Mouse (Mus musculus) forebrain, embryonic 13.5 days (tissue): Measurements from ENCODE around the gene Stab2. TPM values are rescaled to one million over a fixed set of nuclear protein-coding genes. Genes with fewer than 3 reads are reported as not detected.
A peak's percentile ranks its signal among the peaks of the same experiment; 100 is the strongest.

Experiments used
- ATAC-seq: fragments of 200-750 bp; cut with Nextera tagmentation; 2 replicates; pipeline ENCODE4 v1.8.0; 2017
- H3K27ac ChIP-seq: fragments of 300-500 bp; sonication (generic); 2 replicates; pipeline ENCODE4 v1.5.1; 2015; ENCODE audit warnings: inconsistent platforms, mild to moderate bottlenecking, moderate library complexity
- H3K27me3 ChIP-seq: fragments of 300-500 bp; sonication (generic); 2 replicates; pipeline ENCODE4 v1.6.1; 2015; ENCODE audit warnings: mild to moderate bottlenecking, inconsistent platforms
- H3K36me3 ChIP-seq: fragments of 300-500 bp; sonication (generic); 2 replicates; pipeline ENCODE4 v1.6.1; 2015; ENCODE audit warnings: mild to moderate bottlenecking, inconsistent platforms; ENCODE audit not compliant: poor library complexity, severe bottlenecking
- H3K4me1 ChIP-seq: fragments of 300-500 bp; sonication (generic); 2 replicates; pipeline ENCODE4 v1.6.1; 2015; ENCODE audit warnings: inconsistent platforms
- H3K4me2 ChIP-seq: fragments of 300-500 bp; sonication (generic); 2 replicates; pipeline ENCODE4 v1.6.1; 2015; ENCODE audit warnings: inconsistent platforms, mild to moderate bottlenecking, moderate library complexity
- H3K4me3 ChIP-seq: fragments of 300-500 bp; sonication (generic); 2 replicates; pipeline ENCODE4 v1.5.1; 2015; ENCODE audit warnings: mild to moderate bottlenecking, inconsistent platforms
- H3K9ac ChIP-seq: fragments of 300-500 bp; sonication (generic); 2 replicates; pipeline ENCODE4 v1.6.1; 2015; ENCODE audit warnings: mild to moderate bottlenecking, inconsistent platforms
- H3K9me3 ChIP-seq: fragments of 300-500 bp; sonication (generic); replicated peaks from 2 replicates; pipeline ENCODE4 v1.6.1; 2016; ENCODE audit warnings: inconsistent platforms
- WGBS: fragments of 180-500 bp; shearing (Covaris S2); methylation state at CpG from one replicate; pipeline ENCODE4 v1.1.7; 2015; 5-methylcytosine and 5-hydroxymethylcytosine counted together
- polyA plus RNA-seq: library from polyadenylated mRNA; unstranded; fragments of >200 nt; fragmentation: Nextera tagmentation; extraction: Ambion mirVana; gene quantifications from 2 replicates; pipeline ENCODE4 v1.2.1, GENCODE M21; 2015

The Stab2 gene
- polyA plus RNA-seq, 1 experiment from 2014 or later, result 0.09 TPM

GRCm38 (mm10) chr10:86934376-86934775, 73.4 kb downstream of the Stab2 start:
- Histone ChIP-seq H3K36me3 (no peaks in the 10 kb centered on the region), H3K4me3 (no peak overlapping the region), H3K9me3 (no peaks in the 10 kb centered on the region), H3K9ac (no peak overlapping the region), H3K4me2 (no peak overlapping the region), H3K27me3 (no peaks in the 10 kb centered on the region), H3K4me1 (peaks cover 11% of the 10 kb centered on the region; the same call in 1 of the 2 replicates), H3K27ac (no peak overlapping the region)
- peak; percentile 30; the same call in 1 of the 2 replicates for ATAC-seq
- WGBS, result 21% methylated on average over 6 of the region's 6 CpGs

- H3K9ac ChIP-seq, result no peak overlapping the region
- no peaks in the 10 kb centered on the region for H3K9me3 ChIP-seq
- H3K4me1 ChIP-seq, result peaks cover 11% of the 10 kb centered on the region; the same call in 1 of the 2 replicates
- no peaks in the 10 kb centered on the region for H3K36me3 ChIP-seq
- H3K27me3 ChIP-seq, result no peaks in the 10 kb centered on the region
- H3K4me3 ChIP-seq, result no peak overlapping the region
- ATAC-seq, result no peak
- H3K27ac ChIP-seq, result no peak overlapping the region
- H3K4me2 ChIP-seq, result no peak overlapping the region
- WGBS, result 42% methylated on average over 3 of the region's 3 CpGs
Observed at GRCm38 (mm10) chr10:86933906-86934305, 73.9 kb downstream of the Stab2 start.

- peaks cover 11% of the 10 kb centered on the region; the same call in 1 of the 2 replicates for H3K4me1 ChIP-seq
- WGBS, result 86% methylated on average over 9 of the region's 9 CpGs
- H3K4me3 ChIP-seq, result no peak overlapping the region
- H3K9ac ChIP-seq, result no peak overlapping the region
- no peak overlapping the region for H3K4me2 ChIP-seq
- no peak overlapping the region for H3K27ac ChIP-seq
- no peaks in the 10 kb centered on the region for H3K36me3 ChIP-seq
- H3K27me3 ChIP-seq, result no peaks in the 10 kb centered on the region
- no peaks in the 10 kb centered on the region for H3K9me3 ChIP-seq
- ATAC-seq, result no peak
Observed at GRCm38 (mm10) chr10:86933180-86933695, 74.6 kb downstream of the Stab2 start.

GRCm38 (mm10) chr10:86923602-86924001, 84.2 kb downstream of the Stab2 start:
- Histone ChIP-seq H3K9me3 (no peaks in the 10 kb centered on the region), H3K4me1 (no peaks in the 10 kb centered on the region), H3K9ac (no peak overlapping the region), H3K4me3 (no peak overlapping the region), H3K36me3 (no peaks in the 10 kb centered on the region), H3K4me2 (no peak overlapping the region), H3K27ac (no peak overlapping the region), H3K27me3 (no peaks in the 10 kb centered on the region)
- WGBS, result 81% methylated on average over 1 of the region's 1 CpGs
- ATAC-seq, result no peak

- Histone ChIP-seq H3K4me2 (no peak overlapping the region), H3K36me3 (no peaks in the 10 kb centered on the region), H3K4me1 (no peaks in the 10 kb centered on the region), H3K9ac (no peak overlapping the region), H3K27me3 (no peaks in the 10 kb centered on the region), H3K4me3 (no peak overlapping the region), H3K9me3 (no peaks in the 10 kb centered on the region), H3K27ac (no peak overlapping the region)
- ATAC-seq, result peak; percentile 30; the same call in 1 of the 2 replicates
Observed at GRCm38 (mm10) chr10:86915595-86915994, 92.2 kb downstream of the Stab2 start.

- no peak overlapping the region for H3K9ac ChIP-seq
- no peak overlapping the region for H3K27ac ChIP-seq
- H3K4me2 ChIP-seq, result no peak overlapping the region
- no peak for ATAC-seq
- 95% methylated on average over 18 of the region's 18 CpGs for WGBS
- H3K27me3 ChIP-seq, result no peaks in the 10 kb centered on the region
- no peak overlapping the region for H3K4me3 ChIP-seq
- no peaks in the 10 kb centered on the region for H3K36me3 ChIP-seq
- no peaks in the 10 kb centered on the region for H3K4me1 ChIP-seq
- H3K9me3 ChIP-seq, result no peaks in the 10 kb centered on the region; the same call in 1 of the 2 replicates
Observed at GRCm38 (mm10) chr10:86908562-86908961, 99.3 kb downstream of the Stab2 start.

- H3K27me3 ChIP-seq, result no peaks in the 10 kb centered on the region
- no peaks in the 10 kb centered on the region for H3K4me1 ChIP-seq
- no peak overlapping the region for H3K4me2 ChIP-seq
- H3K9me3 ChIP-seq, result no peaks in the 10 kb centered on the region; the same call in 1 of the 2 replicates
- 65% methylated on average over 6 of the region's 6 CpGs for WGBS
- no peaks in the 10 kb centered on the region for H3K36me3 ChIP-seq
- no peak overlapping the region; the same call in 1 of the 2 replicates for H3K27ac ChIP-seq
- H3K9ac ChIP-seq, result no peak overlapping the region
- no peak overlapping the region for H3K4me3 ChIP-seq
- ATAC-seq, result peak; percentile 41; the same call in 1 of the 2 replicates
Observed at GRCm38 (mm10) chr10:86907043-86907442, 100.8 kb downstream of the Stab2 start.

GRCm38 (mm10) chr10:86895531-86895930, 112.3 kb downstream of the Stab2 start:
- Histone ChIP-seq H3K27me3 (peaks cover 17% of the 10 kb centered on the region), H3K9ac (no peak overlapping the region), H3K4me3 (no peak overlapping the region), H3K36me3 (no peaks in the 10 kb centered on the region), H3K9me3 (no peaks in the 10 kb centered on the region), H3K4me1 (peaks cover 4% of the 10 kb centered on the region; the same call in 1 of the 2 replicates), H3K27ac (no peak overlapping the region), H3K4me2 (no peak overlapping the region)
- WGBS, result 74% methylated on average over 2 of the region's 2 CpGs
- no peak for ATAC-seq

- 89% methylated on average over 1 of the region's 1 CpGs for WGBS
- no peaks in the 10 kb centered on the region for H3K4me1 ChIP-seq
- peaks cover 3% of the 10 kb centered on the region; the same call in 1 of the 2 replicates for H3K27me3 ChIP-seq
- H3K4me2 ChIP-seq, result no peak overlapping the region
- H3K9ac ChIP-seq, result no peak overlapping the region
- H3K4me3 ChIP-seq, result no peak overlapping the region
- no peak overlapping the region for H3K27ac ChIP-seq
- no peaks in the 10 kb centered on the region for H3K36me3 ChIP-seq
- no peak for ATAC-seq
- no peaks in the 10 kb centered on the region for H3K9me3 ChIP-seq
Observed at GRCm38 (mm10) chr10:86891066-86891465, 116.8 kb downstream of the Stab2 start.

GRCm38 (mm10) chr10:86890166-86890930, 117.5 kb downstream of the Stab2 start:
- H3K9me3 ChIP-seq, result no peaks in the 10 kb centered on the region
- no peak overlapping the region for H3K9ac ChIP-seq
- WGBS, result 86% methylated on average over 14 of the region's 14 CpGs
- H3K27me3 ChIP-seq, result no peaks in the 10 kb centered on the region
- no peak for ATAC-seq
- no peak overlapping the region for H3K4me3 ChIP-seq
- H3K36me3 ChIP-seq, result no peaks in the 10 kb centered on the region
- no peak overlapping the region for H3K4me2 ChIP-seq
- H3K27ac ChIP-seq, result no peak overlapping the region
- no peaks in the 10 kb centered on the region for H3K4me1 ChIP-seq

- H3K9ac ChIP-seq, result no peak overlapping the region
- no peaks in the 10 kb centered on the region for H3K4me1 ChIP-seq
- no peak overlapping the region for H3K27ac ChIP-seq
- H3K27me3 ChIP-seq, result no peaks in the 10 kb centered on the region
- no peak overlapping the region for H3K4me2 ChIP-seq
- no peaks in the 10 kb centered on the region for H3K36me3 ChIP-seq
- H3K9me3 ChIP-seq, result no peaks in the 10 kb centered on the region
- no peak overlapping the region for H3K4me3 ChIP-seq
- no peak for ATAC-seq
Observed at GRCm38 (mm10) chr10:86889440-86889839, 118.4 kb downstream of the Stab2 start.

GRCm38 (mm10) chr10:86886434-86886833, 121.4 kb downstream of the Stab2 start:
- Histone ChIP-seq H3K4me2 (no peak overlapping the region), H3K4me1 (no peaks in the 10 kb centered on the region), H3K9me3 (no peaks in the 10 kb centered on the region), H3K9ac (no peak overlapping the region), H3K4me3 (no peak overlapping the region), H3K27me3 (no peaks in the 10 kb centered on the region; the same call in 1 of the 2 replicates), H3K36me3 (no peaks in the 10 kb centered on the region), H3K27ac (no peak overlapping the region)
- WGBS, result 100% methylated on average over 1 of the region's 1 CpGs
- ATAC-seq, result no peak
